Mouse (Mus musculus): ENCODE measurements around the gene Heatr1.

GRCm38 (mm10) chr13:12376778-12377177, 18.0 kb upstream of the Heatr1 start:
- TF ChIP-seq JUND (IDR thresholded peaks at IDR 0.05; ENCODE audit: low read depth, low read length) (no peak), ZKSCAN1 (IDR thresholded peaks at IDR 0.05; ENCODE audit: low read depth, low read length) (no peak), ZC3H11A (IDR thresholded peaks at IDR 0.05; ENCODE audit: low read depth, low read length) (no peak), NRF1 (IDR thresholded peaks at IDR 0.05; ENCODE audit: insufficient read depth, low read depth, low read length, poor library complexity, severe bottlenecking) (no peak), TCF12 (IDR thresholded peaks at IDR 0.05; ENCODE audit: low read depth, low read length) (no peak), MXI1 (IDR thresholded peaks at IDR 0.05; ENCODE audit: low read depth, low read length) (no peak), CTCF (IDR thresholded peaks at IDR 0.05 in 2 of 3, conservative IDR thresholded peaks at IDR 0.05 in 1 of 3; ENCODE audit: control insufficient read depth in 1 of 3, insufficient read depth in 1 of 3, low read depth in 2 of 3, low read length in 3 of 3, poor library complexity in 1 of 3, severe bottlenecking in 1 of 3) (no peak), SIN3A (IDR thresholded peaks at IDR 0.05; ENCODE audit: low read length) (no peak), POLR2A (IDR thresholded peaks at IDR 0.05; ENCODE audit: control insufficient read depth in 1 of 2, insufficient read depth in 1 of 2, low read depth in 1 of 2, low read length in 2 of 2, poor library complexity in 1 of 2) (no peak), USF1 (IDR thresholded peaks at IDR 0.05; ENCODE audit: low read depth, low read length) (no peak), MAFK (IDR thresholded peaks at IDR 0.05; ENCODE audit: borderline replicate concordance, low read depth, low read length) (no peak), GABPA (IDR thresholded peaks at IDR 0.05; ENCODE audit: low read depth, low read length) (no peak), CHD2 (IDR thresholded peaks at IDR 0.05; ENCODE audit: low read length) (no peak), SMC3 (IDR thresholded peaks at IDR 0.05; ENCODE audit: low read depth, low read length) (no peak)
